ENCODE assay signal across 19 mouse cellular contexts in the genomic region with DNA sequence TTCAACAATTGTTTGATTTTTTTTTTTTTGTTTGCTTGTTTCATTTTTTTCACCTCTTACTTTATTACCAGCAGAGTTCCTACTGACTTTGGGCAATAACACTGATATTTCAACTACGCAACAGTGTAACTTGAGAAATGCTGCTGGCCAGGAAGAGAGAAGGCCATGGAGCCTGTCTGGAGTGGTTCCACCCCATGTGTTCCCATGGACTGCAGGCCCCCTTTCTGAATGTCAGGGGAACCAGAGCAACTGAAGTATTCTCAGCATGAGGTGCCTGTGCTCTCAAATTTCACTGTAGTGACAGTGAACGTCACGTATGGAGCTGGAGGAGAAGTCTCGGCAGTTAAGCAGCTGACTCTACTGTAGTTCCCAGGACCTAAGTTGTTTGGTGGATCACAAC. TPM values are rescaled to one million over a fixed set of nuclear protein-coding genes. Genes with fewer than 3 reads are reported as not detected.
DNase-seq lines count a peak whose midpoint lies in the region; ATAC-seq lines count a peak whose summit lies in the region.
"Had no signal": no experiment of that assay in that cellular context is flagged by ENCODE, and none has a peak within 500 bp of the region (broad histone marks: within the 10 kb centered on the region; RNA-seq: fewer than 3 reads in every experiment).

No protein-coding gene starts in this region.

- no peaks in the 10 kb centered on the region for H3K27me3 ChIP-seq in heart, embryonic 13.5 days (replicated peaks)
- H3K27me3 ChIP-seq in heart, embryonic 11.5 days (ENCODE audit: control insufficient read depth, insufficient read depth, low read length) = no peaks in the 10 kb centered on the region
- H3K27me3 ChIP-seq in limb, embryonic 12.5 days = no peaks in the 10 kb centered on the region
- H3K27me3 ChIP-seq: forebrain, embryonic 13.5 days; stomach, embryonic 15.5 days had no signal

- peak overlapping the region; percentile 37; the same call in 1 of the 2 replicates for H3K4me2 ChIP-seq in heart, embryonic 13.5 days
- H3K4me2 ChIP-seq in heart, embryonic 11.5 days = no peak overlapping the region
- no peak overlapping the region for H3K4me2 ChIP-seq in limb, embryonic 12.5 days
- H3K4me2 ChIP-seq: forebrain, embryonic 13.5 days; stomach, embryonic 15.5 days had no signal

- H3K9me3 ChIP-seq in heart, embryonic 13.5 days = no peaks in the 10 kb centered on the region
- H3K9me3 ChIP-seq in heart, embryonic 11.5 days (replicated peaks; ENCODE audit: control insufficient read depth, low read length) = no peaks in the 10 kb centered on the region
- H3K9me3 ChIP-seq in limb, embryonic 12.5 days = no peaks in the 10 kb centered on the region
- H3K9me3 ChIP-seq: forebrain, embryonic 13.5 days; midbrain, embryonic 10.5 days; stomach, embryonic 15.5 days had no signal

- H3K4me1 ChIP-seq in heart, embryonic 13.5 days = peaks cover 20% of the 10 kb centered on the region
- peaks cover 14% of the 10 kb centered on the region for H3K4me1 ChIP-seq in heart, embryonic 11.5 days (ENCODE audit: control insufficient read depth, insufficient read depth, low read length)
- H3K4me1 ChIP-seq in limb, embryonic 12.5 days (replicated peaks) = peaks cover 12% of the 10 kb centered on the region
- H3K4me1 ChIP-seq: forebrain, embryonic 13.5 days; stomach, embryonic 15.5 days had no signal

- DNase-seq in NIH3T3 (ENCODE audit: low read depth) (peak; percentile 17), adipocyte (ENCODE audit: low spot score) (peak; percentile 56)
- no peak for DNase-seq in cerebellum, adult 11 months
- no peak for DNase-seq in kidney, postnatal 4 days
- DNase-seq: adrenal gland, adult 8-10 months; cerebellum, adult 18-20 months; cerebellum, postnatal 25 days; embryo, embryonic 11 days; kidney, adult 8-10 months; liver, postnatal 0 days; lung, postnatal 4 days; thymus, adult 2 months had no signal

- ATAC-seq in heart, embryonic 13.5 days (ENCODE audit: extremely low read depth, insufficient number of reproducible peaks, low FRiP score, low TSS enrichment) = no peak
- ATAC-seq in heart, embryonic 11.5 days (replicated peaks; ENCODE audit: insufficient number of reproducible peaks, low FRiP score, low TSS enrichment) = no peak
- no peak for ATAC-seq in limb, embryonic 12.5 days (ENCODE audit: insufficient number of reproducible peaks, insufficient read depth, low FRiP score, low TSS enrichment, low read depth)
- ATAC-seq: forebrain, embryonic 13.5 days; inflammation-experienced regulatory T-cells, adult 6 months; liver, postnatal 0 days had no signal

- H3K36me3 ChIP-seq in heart, embryonic 13.5 days = no peaks in the 10 kb centered on the region
- no peaks in the 10 kb centered on the region for H3K36me3 ChIP-seq in heart, embryonic 11.5 days (ENCODE audit: control insufficient read depth, insufficient read depth, low read length)
- no peaks in the 10 kb centered on the region for H3K36me3 ChIP-seq in limb, embryonic 12.5 days
- H3K36me3 ChIP-seq: midbrain, embryonic 10.5 days; stomach, embryonic 15.5 days had no signal

- WGBS in heart, embryonic 13.5 days = 77% methylated on average over 4 of the region's 4 CpGs
- 68% methylated on average over 4 of the region's 4 CpGs for WGBS in heart, embryonic 11.5 days (ENCODE audit: insufficient replicate concordance)
- 25% methylated on average over 4 of the region's 4 CpGs for WGBS in limb, embryonic 12.5 days

- H3K4me3 ChIP-seq in heart, embryonic 13.5 days = no peak overlapping the region
- no peak overlapping the region for H3K4me3 ChIP-seq in heart, embryonic 11.5 days (ENCODE audit: low read depth, low read length)
- H3K4me3 ChIP-seq in limb, embryonic 12.5 days (replicated peaks) = no peak overlapping the region
- H3K4me3 ChIP-seq: forebrain, embryonic 13.5 days; midbrain, embryonic 10.5 days; stomach, embryonic 15.5 days had no signal

- no peak overlapping the region for H3K9ac ChIP-seq in heart, embryonic 13.5 days
- no peak overlapping the region for H3K9ac ChIP-seq in heart, embryonic 11.5 days (ENCODE audit: low read depth, low read length)
- no peak overlapping the region for H3K9ac ChIP-seq in limb, embryonic 12.5 days (replicated peaks)
- H3K9ac ChIP-seq: forebrain, embryonic 13.5 days; liver, postnatal 0 days; stomach, embryonic 15.5 days had no signal

- H3K27ac ChIP-seq in heart, embryonic 13.5 days (replicated peaks) = no peak overlapping the region
- no peak overlapping the region for H3K27ac ChIP-seq in heart, embryonic 11.5 days (ENCODE audit: low read depth, low read length)
- peak overlapping the region; percentile 53; the same call in 1 of the 2 replicates for H3K27ac ChIP-seq in limb, embryonic 12.5 days
- H3K27ac ChIP-seq: forebrain, embryonic 13.5 days; stomach, embryonic 15.5 days had no signal

RNA-seq across cellular contexts. Expression of a gene that starts 35.3 kb away (rescaled TPM):
- polyA plus RNA-seq in heart, embryonic 13.5 days (2015; fragmentation: Nextera tagmentation; extraction: Ambion mirVana) = 3.0 and 3.2 TPM in 2 replicates
- polyA plus RNA-seq in heart, embryonic 11.5 days (2014; fragmentation: Nextera tagmentation; extraction: Ambion mirVana) = 4.4 and 5.0 TPM in 2 replicates
- polyA plus RNA-seq in limb, embryonic 12.5 days (2016; fragmentation: Nextera tagmentation; extraction: Ambion mirVana) = 10.9 and 11.7 TPM in 2 replicates

Comparison
In these comparisons a context has a peak if more than half of its experiments do, and no peak if none do; other contexts are left out.
1. DNase-seq: peak in NIH3T3 (single experiment) and adipocyte (single experiment); none in cerebellum, adult 11 months (single experiment) and kidney, postnatal 4 days (0 of 2).